Mouse (Mus musculus): Measurements from ENCODE around the gene Sec16b.

- no peak for TF ChIP-seq CTCF (conservative IDR thresholded peaks at IDR 0.05; ENCODE audit: low read length)
- TF ChIP-seq POU5F1 (IDR thresholded peaks at IDR 0.05; ENCODE audit: borderline replicate concordance, low read length), result no peak
Measured at GRCm38 (mm10) chr1:157526625-157527024, 20.1 kb downstream of the Sec16b start.

Measured in E14TG2a.4 (cell line).